Mouse (Mus musculus): ENCODE results near the gene Creb3l4. TPM values are rescaled to one million over a fixed set of nuclear protein-coding genes. Genes with fewer than 3 reads are reported as not detected.

The Creb3l4 gene
- polyA plus RNA-seq, 1 experiment = 1.3 TPM

GRCm38 (mm10) chr3:90241251-90241650 is 2.1 kb downstream of the Creb3l4 start:
- Histone ChIP-seq H3K4me1 (ENCODE audit: control insufficient read depth, insufficient read depth, low read length) (peaks cover 12% of the 10 kb centered on the region), H3K4me3 (ENCODE audit: insufficient read depth, low read length) (no peak overlapping the region), H3K27ac (ENCODE audit: insufficient read depth, low read depth, low read length) (no peak overlapping the region)
- TF ChIP-seq POLR2A (IDR thresholded peaks at IDR 0.05; ENCODE audit: borderline replicate concordance, low read depth, low read length) (no peak), CTCF (IDR thresholded peaks at IDR 0.05; ENCODE audit: low read depth, low read length) (no peak)

GRCm38 (mm10) chr3:90231507-90232333 is 11.6 kb downstream of the Creb3l4 start, which contains the start of gene Jtb:
TSS of gene Jtb (plus strand) at chr3:90231597.
- Histone ChIP-seq H3K4me3 (ENCODE audit: insufficient read depth, low read length) (peak within 1 kb of the TSS; percentile 95), H3K27ac (ENCODE audit: insufficient read depth, low read depth, low read length) (peak within 1 kb of the TSS; percentile 78), H3K4me1 (ENCODE audit: control insufficient read depth, insufficient read depth, low read length) (peaks cover 2% of the 10 kb centered on the region; the same call in 1 of the 2 replicates)
- peak; percentile 22; the same call in 1 of the 2 replicates for TF ChIP-seq CTCF (IDR thresholded peaks at IDR 0.05; ENCODE audit: low read depth, low read length)
- peak; percentile 68; the same call in 1 of the 2 replicates for TF ChIP-seq POLR2A (IDR thresholded peaks at IDR 0.05; ENCODE audit: borderline replicate concordance, low read depth, low read length)

GRCm38 (mm10) chr3:90231075-90231474 is 12.2 kb downstream of the Creb3l4 start:
- no peak overlapping the region for H3K27ac ChIP-seq (ENCODE audit: insufficient read depth, low read depth, low read length)
- no peak for TF ChIP-seq POLR2A (IDR thresholded peaks at IDR 0.05; ENCODE audit: borderline replicate concordance, low read depth, low read length)
- no peak for TF ChIP-seq CTCF (IDR thresholded peaks at IDR 0.05; ENCODE audit: low read depth, low read length)
- peak overlapping the region; percentile 95 for H3K4me3 ChIP-seq (ENCODE audit: insufficient read depth, low read length)
- peaks cover 2% of the 10 kb centered on the region; the same call in 1 of the 2 replicates for H3K4me1 ChIP-seq (ENCODE audit: control insufficient read depth, insufficient read depth, low read length)

GRCm38 (mm10) chr3:90224331-90224730 is 19.0 kb downstream of the Creb3l4 start:
- H3K4me1 ChIP-seq (ENCODE audit: control insufficient read depth, insufficient read depth, low read length) = peaks cover 6% of the 10 kb centered on the region
- TF ChIP-seq CTCF (IDR thresholded peaks at IDR 0.05; ENCODE audit: low read depth, low read length) (no peak), POLR2A (IDR thresholded peaks at IDR 0.05; ENCODE audit: borderline replicate concordance, low read depth, low read length) (no peak)
- no peak overlapping the region for H3K27ac ChIP-seq (ENCODE audit: insufficient read depth, low read depth, low read length)
- H3K4me3 ChIP-seq (ENCODE audit: insufficient read depth, low read length) = no peak overlapping the region

- peaks cover 6% of the 10 kb centered on the region for H3K4me1 ChIP-seq (ENCODE audit: control insufficient read depth, insufficient read depth, low read length)
- TF ChIP-seq CTCF (IDR thresholded peaks at IDR 0.05; ENCODE audit: low read depth, low read length) = no peak
- no peak for TF ChIP-seq POLR2A (IDR thresholded peaks at IDR 0.05; ENCODE audit: borderline replicate concordance, low read depth, low read length)
- no peak overlapping the region for H3K4me3 ChIP-seq (ENCODE audit: insufficient read depth, low read length)
- H3K27ac ChIP-seq (ENCODE audit: insufficient read depth, low read depth, low read length) = no peak overlapping the region
Measured at GRCm38 (mm10) chr3:90222941-90223340, 20.4 kb downstream of the Creb3l4 start.

GRCm38 (mm10) chr3:90222455-90222854 is 20.9 kb downstream of the Creb3l4 start:
- Histone ChIP-seq H3K27ac (ENCODE audit: insufficient read depth, low read depth, low read length) (no peak overlapping the region), H3K4me3 (ENCODE audit: insufficient read depth, low read length) (no peak overlapping the region)
- no peak for TF ChIP-seq CTCF (IDR thresholded peaks at IDR 0.05; ENCODE audit: low read depth, low read length)
- no peak for TF ChIP-seq POLR2A (IDR thresholded peaks at IDR 0.05; ENCODE audit: borderline replicate concordance, low read depth, low read length)

GRCm38 (mm10) chr3:90221123-90221522 is 22.2 kb downstream of the Creb3l4 start:
- Histone ChIP-seq H3K27ac (ENCODE audit: insufficient read depth, low read depth, low read length) (no peak overlapping the region), H3K4me1 (ENCODE audit: control insufficient read depth, insufficient read depth, low read length) (peaks cover 6% of the 10 kb centered on the region), H3K4me3 (ENCODE audit: insufficient read depth, low read length) (no peak overlapping the region)
- no peak for TF ChIP-seq POLR2A (IDR thresholded peaks at IDR 0.05; ENCODE audit: borderline replicate concordance, low read depth, low read length)
- TF ChIP-seq CTCF (IDR thresholded peaks at IDR 0.05; ENCODE audit: low read depth, low read length) = no peak

More at GRCm38 (mm10) chr3:90222455-90222854, 20.9 kb downstream of the Creb3l4 start:
- H3K4me1 ChIP-seq (ENCODE audit: control insufficient read depth, insufficient read depth, low read length) = peaks cover 6% of the 10 kb centered on the region

GRCm38 (mm10) chr3:90220531-90220951 is 22.8 kb downstream of the Creb3l4 start:
- peak overlapping the region; percentile 7; the same call in 1 of the 2 replicates for H3K27ac ChIP-seq (ENCODE audit: insufficient read depth, low read depth, low read length)
- no peak for TF ChIP-seq CTCF (IDR thresholded peaks at IDR 0.05; ENCODE audit: low read depth, low read length)
- no peak for TF ChIP-seq POLR2A (IDR thresholded peaks at IDR 0.05; ENCODE audit: borderline replicate concordance, low read depth, low read length)
- H3K4me3 ChIP-seq (ENCODE audit: insufficient read depth, low read length) = peak overlapping the region; percentile 46
- peaks cover 6% of the 10 kb centered on the region for H3K4me1 ChIP-seq (ENCODE audit: control insufficient read depth, insufficient read depth, low read length)

- H3K27ac ChIP-seq (ENCODE audit: insufficient read depth, low read depth, low read length) = 0 out of 2 replicates have a peak overlapping the region, but pooled peaks have one; percentile 7
- H3K4me3 ChIP-seq (ENCODE audit: insufficient read depth, low read length) = peak overlapping the region; percentile 46
- H3K4me1 ChIP-seq (ENCODE audit: control insufficient read depth, insufficient read depth, low read length) = peaks cover 6% of the 10 kb centered on the region
- TF ChIP-seq CTCF (IDR thresholded peaks at IDR 0.05; ENCODE audit: low read depth, low read length) = no peak
- TF ChIP-seq POLR2A (IDR thresholded peaks at IDR 0.05; ENCODE audit: borderline replicate concordance, low read depth, low read length) = no peak
Measured at GRCm38 (mm10) chr3:90220088-90220487, 23.2 kb downstream of the Creb3l4 start.

GRCm38 (mm10) chr3:90215825-90216380 is 27.4 kb downstream of the Creb3l4 start:
- TF ChIP-seq POLR2A (IDR thresholded peaks at IDR 0.05; ENCODE audit: borderline replicate concordance, low read depth, low read length) (no peak), CTCF (IDR thresholded peaks at IDR 0.05; ENCODE audit: low read depth, low read length) (no peak)
- no peak overlapping the region for H3K4me3 ChIP-seq (ENCODE audit: insufficient read depth, low read length)
- H3K27ac ChIP-seq (ENCODE audit: insufficient read depth, low read depth, low read length) = no peak overlapping the region
- peaks cover 15% of the 10 kb centered on the region for H3K4me1 ChIP-seq (ENCODE audit: control insufficient read depth, insufficient read depth, low read length)
